Mouse (Mus musculus) c-Kit-positive CD71-negative TER-119-negative erythroid progenitor cells, embryonic 14.5 days (primary cell): ENCODE results near the gene Tkfc.
"Not testable (repeated sequence)": the region's sequence is repeated elsewhere in the genome, so short reads cannot be mapped to it uniquely, and the experiment has no call there.

Source experiments
- DNase-seq: peaks from one replicate; pipeline ENCODE4 v3.0.0-alpha.2; 2013; ENCODE audit warnings: low read depth

Tkfc gene

DNA sequence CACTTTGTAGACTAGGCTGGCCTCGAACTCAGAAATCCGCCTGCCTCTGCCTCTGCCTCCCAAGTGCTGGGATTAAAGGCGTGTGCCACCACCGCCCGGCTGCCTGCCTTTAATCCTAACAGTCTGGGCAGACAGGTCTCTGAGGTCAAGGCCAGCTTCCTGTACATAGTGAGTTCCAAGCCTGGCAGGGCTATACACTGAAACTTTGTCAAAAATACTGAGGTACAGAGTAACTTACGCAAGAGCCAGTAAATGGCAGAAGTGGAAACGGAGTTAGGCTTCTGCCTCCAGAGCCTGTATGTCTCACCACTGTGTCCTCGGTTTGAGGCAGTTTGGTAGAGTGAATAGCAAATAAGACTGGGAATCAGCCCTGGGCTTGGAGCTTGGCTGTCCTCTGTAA is 18.2 kb downstream of the Tkfc start:
- DNase-seq, result no peak

DNA sequence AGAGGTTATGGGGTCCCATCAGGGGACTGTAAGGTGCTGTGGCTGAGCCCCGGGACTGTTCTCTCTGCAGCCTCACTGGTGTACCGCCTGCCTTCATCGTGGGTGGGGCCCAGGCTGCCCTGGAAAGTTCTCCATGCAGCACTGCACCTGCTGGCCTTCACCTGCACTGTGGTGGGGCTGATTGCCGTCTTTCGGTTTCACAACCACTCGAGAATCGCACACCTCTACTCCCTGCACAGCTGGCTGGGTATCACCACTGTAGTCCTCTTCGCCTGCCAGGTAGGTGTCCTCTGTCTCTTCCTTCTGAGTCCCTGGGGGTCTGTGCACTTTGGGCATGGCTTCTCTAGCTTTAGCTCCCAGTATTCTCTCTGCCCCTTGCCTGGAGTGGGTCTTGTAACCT is 20.3 kb downstream of the Tkfc start:
- DNase-seq, result no peak

DNA sequence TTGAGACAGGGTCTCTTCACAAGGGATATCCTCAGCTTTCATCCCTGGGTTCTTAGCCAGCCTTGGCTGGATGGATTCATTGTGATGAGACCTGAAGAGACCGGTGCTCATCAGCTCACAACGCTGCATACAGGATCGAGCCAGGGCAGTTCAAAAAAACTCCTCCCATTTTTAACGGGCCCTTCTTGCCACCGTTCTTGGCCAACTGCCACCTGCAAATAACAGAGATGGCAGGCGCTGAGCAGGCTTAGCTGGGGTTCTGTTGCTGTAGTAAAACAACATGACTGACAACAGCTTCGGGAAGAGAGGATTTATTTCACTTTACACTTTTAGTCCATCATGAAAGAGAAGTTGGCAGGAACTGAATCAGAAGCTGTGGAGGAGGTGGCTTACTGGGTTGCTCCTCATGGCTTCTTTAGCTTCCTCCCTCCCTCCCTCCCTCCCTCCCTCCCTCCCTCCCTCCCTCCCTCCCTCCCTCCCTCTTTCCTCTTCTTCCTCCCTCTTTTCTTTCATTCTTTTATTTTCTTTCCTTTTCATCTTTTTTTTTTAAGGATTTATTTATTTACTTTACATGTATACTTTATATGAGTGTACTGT is 21.8 kb downstream of the Tkfc start:
- no peak for DNase-seq

DNA sequence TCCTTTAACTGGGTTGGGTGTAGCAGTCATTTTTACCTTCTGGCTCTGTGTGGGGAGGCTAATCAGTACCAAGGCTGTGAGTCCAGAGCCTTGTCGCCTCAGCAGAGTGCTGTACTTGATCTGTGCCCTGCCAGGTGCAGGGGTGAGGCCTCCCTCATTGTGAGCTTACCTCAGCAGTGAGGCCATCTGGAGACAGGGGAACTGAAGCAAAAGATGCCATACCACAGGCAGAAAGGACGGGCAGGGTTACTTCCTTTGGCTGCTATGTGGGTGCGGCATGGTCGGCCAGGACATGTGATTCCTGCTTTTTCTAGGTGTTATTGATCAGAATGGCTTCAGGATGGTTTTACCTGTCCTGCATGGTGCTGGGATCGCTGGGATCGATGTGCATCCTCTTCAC is 23.5 kb downstream of the Tkfc start:
- DNase-seq, result no peak

DNA sequence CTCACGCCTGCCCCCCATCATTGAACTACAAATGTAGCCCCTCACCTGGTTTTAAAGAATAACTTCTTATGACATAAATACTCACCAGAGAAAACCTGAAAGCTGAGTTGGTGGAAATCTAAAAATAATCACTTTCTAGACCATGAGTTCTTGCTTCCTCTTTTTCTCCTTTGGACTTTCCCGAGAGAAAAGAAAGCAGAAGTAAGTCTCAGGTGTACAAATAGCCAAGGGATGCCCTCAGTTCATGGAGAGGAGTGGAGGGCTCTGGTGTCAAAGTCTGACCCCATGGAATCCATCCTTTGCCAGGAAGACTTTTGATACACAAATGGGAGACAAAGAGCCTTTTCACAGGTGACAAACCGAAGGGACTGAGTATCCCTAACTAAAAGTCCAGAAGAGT is 24.7 kb downstream of the Tkfc start:
- no peak for DNase-seq

DNA sequence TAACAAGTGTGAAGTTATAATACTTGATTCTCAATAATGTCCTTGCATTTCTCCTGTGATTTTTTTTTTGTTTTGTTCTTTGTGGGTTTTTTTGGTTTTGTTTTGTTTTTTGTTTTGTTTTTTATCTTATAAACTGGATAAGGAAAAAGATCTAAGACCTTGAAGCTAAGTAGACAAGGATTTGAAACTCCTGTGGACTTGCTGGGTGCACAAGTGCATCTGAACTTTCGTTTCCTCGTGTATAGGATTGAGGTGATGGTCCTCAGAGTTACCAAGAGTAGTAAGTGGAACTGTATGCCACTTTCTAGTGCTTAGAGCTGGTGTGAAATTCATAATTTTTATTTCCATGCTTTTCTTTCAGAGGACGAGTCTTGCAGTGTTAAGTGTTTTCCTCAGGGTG is 25.4 kb downstream of the Tkfc start:
- no peak for DNase-seq

DNA sequence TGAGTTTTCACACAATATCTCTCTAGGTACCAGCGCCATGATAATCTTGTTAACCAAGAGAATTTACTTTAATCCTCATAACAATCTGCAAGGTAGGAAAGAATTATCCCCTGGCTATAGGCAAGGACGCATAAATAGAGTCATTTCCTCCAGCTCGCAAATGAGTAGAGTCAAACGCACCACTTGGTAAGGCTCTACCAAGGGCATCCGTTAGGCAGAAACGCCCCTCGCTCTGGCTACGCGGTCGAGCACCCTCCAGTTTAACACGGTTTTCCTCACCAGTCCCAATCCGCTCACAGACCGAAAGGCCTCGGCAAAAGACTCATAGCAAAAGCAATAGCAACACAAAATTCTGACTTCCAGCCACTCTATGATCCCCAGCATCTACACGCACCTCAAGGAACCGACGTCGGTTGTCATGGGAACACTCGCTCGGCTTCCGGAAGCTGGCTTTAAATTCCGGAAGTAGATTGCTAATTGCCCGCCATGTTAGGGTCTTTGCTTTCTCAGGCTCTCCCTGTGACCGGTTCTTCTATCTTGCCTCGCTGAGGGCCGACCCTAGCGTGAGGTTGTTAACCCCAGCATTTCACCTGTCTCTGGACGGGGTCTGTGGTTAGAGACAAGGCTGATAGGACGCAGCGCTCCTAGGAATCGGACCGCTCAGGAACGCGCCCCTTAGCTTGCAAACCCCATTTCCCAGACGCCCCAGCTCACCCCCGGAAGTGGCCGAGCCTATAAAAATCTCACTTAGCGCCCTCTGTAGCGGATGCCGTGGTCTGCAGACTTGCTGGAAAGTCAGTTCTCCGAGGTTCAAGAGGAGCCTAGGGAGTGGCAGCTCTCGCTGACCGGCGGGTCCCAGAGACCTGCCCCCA is 28.5 kb downstream of the Tkfc start, which contains the start of the genes Cyb561a3 and Tmem138:
TSS of gene Cyb561a3 (plus strand) at position 483 of the 872 bp plus-strand sequence.
TSS of gene Tmem138 (minus strand) at position 673 of the 872 bp plus-strand sequence.
- DNase-seq, result peak; percentile 95

DNA sequence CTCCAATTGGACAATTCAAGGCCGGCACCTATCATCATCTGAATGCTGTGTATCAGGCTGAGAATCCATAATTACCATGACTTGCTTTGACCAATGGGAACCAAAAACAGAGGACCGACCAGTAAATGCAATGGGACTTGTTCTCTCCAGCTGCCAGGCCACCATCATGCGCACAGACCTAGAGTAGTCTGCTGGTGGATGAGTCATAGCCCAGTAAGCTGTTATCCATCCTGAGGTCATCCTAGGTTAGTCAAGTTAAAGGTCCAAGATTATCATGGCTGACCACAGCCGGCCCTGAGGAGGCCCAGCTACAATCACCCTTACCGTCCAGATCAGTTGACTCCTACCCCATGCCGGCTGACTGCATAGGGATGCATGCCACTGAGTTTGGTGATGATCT is 35.8 kb downstream of the Tkfc start:
- DNase-seq, result no peak

DNA sequence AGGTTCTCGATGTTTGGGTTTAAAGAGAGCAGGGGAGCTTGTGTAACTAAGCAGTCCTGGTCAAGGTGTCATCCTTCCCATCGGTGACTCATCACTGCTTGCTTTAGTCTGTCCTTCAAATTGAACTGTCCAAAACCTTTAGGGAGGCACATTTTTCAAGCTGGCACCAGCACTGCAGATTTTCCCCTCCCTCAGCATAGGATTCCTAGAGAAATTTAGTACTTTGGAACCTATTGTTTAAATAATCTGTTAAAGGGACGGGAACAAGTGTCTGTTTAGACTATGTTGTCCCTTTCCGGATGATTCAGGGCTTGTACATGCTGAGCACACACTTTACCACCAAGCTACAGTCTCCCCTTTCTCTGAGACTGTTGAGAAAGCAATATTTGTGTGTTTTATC is 40.2 kb downstream of the Tkfc start:
- DNase-seq, result no peak

DNA sequence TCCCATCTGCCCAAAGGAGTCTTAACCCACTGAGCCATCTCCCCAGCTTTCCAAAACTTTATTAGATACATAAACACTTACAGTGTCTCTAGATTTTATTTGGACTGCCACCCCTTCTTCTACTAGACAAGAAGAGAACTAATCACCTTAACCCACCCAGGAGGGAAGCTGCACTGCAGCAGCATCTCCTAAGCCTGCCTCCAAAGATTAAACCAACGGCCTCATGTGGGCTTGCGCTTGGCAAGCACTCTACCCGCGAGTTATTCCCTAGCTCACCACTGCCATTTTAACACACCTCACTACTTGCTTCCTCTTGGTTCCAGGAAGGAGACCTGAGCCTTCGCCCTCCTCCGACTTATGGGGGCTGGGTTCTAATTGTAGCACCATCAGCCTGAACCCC is 41.2 kb downstream of the Tkfc start:
- no peak for DNase-seq

DNA sequence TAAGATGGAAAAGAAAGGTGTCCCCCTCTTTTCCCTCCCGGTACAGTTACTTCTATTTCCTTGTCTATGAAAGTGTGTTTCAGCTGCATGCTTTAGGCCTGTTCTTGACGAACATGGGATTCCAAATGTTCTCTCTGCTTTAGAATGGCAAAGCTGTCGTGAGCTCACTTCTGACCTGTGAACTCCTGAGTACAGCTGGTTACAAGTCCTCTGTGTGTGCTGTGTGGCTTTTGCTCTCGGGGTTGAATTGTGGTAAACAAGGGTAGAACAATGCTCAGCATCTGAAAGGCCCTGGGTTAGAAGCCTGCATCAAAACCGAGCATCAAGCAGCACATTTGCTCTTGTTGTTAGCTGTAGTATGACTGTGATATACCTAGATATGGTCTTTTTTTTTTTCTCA is 43.1 kb downstream of the Tkfc start:
- DNase-seq, result no peak

DNA sequence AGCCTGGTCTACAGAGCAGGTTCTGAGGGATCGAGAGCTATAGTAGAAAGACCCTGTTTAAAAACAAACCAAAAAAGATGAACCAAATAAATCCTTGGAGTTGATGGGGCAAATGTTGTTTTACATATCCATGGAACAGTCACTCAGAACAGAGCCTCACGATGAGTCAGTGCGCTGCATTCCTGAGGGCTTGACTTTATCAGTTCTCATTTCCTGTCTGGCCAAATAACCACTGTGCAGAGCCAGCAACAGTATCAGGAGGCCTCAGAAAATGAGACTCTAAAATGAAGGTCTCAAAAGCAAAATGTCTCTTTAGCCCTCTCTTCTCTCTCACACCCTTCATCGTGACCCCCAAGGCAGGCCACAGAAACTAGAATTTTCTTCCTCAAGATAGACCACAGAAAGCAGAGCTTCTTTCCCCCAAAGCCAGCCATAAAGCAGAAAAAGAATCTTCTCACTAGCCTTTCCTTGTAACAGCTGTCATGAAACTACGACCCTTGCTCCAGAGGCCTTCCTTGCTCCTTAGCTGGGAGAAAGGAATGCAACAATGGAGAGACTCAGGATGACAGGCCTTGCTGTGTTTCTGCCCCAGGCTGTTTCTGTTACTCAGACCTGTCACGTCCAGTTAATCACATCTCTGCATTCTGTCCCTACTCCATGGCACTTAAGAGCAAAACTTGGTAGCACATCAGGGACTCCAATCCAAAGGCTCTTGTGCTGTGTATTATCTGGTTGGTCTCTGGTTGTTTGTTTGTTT is 43.7 kb downstream of the Tkfc start:
- DNase-seq, result no peak

DNA sequence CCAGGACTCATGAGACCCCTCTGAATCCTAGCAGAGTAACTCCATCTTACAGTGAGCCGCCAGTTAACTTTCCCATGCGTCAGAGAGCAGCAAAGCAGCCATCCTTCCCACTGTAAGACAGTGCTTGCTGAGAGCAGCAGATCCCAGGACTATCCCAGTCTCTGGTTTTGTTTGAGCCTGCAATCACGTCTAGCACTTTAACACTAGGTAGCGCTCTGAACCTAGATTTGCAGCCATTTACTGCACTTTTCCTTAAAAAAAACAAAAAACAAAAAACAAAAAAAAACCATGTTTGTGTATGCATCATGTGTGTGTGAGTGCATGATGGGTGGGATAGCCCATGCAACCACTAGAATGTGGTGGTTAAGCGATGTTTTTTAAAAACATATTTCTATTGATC is 45.3 kb downstream of the Tkfc start:
- DNase-seq, result no peak

DNA sequence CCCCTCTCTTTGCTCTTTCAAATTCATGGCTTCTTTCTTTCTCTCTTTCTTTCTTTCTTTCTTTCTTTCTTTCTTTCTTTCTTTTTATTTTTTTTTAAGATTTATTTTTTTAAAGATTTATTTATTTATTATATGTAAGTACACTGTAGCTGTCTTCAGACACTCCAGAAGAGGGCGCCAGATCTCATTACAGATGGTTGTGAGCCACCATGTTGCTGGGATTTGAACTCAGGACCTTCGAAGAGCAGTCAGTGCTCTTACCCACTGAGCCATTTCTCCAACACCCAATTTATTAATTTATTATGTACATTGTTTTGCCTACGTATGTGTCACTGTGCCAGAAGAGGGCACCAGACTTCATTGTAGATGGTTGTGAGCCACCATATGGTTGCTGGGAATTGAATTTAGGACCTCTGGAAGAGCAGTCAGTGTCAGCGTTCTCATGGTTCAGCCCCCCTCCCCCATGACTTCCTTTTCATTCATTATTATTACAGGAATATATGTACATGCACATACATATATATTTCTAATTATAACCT is 47.5 kb downstream of the Tkfc start:
- DNase-seq, result not testable (repeated sequence)

DNA sequence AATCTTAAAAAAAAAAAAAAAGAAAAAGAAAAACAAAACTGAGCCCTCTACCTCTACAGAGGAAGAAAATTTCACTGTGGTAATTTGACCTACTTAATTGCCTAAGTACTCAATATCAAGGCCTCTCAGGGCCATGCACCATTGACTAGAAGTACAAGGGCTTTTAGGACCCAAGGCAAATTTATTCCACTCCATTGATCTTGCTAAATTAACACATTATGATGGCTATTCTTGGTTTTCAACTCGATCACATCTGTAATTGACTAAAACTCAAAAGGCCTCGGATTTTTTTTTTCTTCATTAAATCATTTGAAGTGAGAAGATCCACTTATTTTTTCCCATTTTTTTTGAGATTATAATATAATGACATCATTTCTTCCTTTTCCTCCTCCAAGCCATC is 48.0 kb downstream of the Tkfc start:
- no peak for DNase-seq

DNA sequence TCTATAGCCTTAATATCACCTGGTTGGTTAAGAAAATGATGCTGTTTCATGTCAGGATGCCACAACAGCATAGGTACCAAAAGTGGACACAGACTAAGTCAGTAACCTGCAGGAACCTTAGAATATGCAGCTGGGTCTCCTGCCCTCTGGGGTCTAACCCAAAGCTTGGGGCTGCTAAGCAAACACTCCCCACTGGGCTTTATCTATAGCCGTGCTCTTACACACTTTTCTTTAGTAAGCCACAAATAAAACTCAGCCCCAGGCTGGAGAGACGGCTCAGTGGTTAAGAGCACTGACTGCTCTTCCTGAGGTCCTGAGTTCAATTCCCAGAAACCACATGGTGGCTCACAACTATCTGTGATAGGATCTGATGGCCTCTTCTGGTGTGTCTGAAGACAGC is 48.5 kb downstream of the Tkfc start:
- no peak for DNase-seq

DNA sequence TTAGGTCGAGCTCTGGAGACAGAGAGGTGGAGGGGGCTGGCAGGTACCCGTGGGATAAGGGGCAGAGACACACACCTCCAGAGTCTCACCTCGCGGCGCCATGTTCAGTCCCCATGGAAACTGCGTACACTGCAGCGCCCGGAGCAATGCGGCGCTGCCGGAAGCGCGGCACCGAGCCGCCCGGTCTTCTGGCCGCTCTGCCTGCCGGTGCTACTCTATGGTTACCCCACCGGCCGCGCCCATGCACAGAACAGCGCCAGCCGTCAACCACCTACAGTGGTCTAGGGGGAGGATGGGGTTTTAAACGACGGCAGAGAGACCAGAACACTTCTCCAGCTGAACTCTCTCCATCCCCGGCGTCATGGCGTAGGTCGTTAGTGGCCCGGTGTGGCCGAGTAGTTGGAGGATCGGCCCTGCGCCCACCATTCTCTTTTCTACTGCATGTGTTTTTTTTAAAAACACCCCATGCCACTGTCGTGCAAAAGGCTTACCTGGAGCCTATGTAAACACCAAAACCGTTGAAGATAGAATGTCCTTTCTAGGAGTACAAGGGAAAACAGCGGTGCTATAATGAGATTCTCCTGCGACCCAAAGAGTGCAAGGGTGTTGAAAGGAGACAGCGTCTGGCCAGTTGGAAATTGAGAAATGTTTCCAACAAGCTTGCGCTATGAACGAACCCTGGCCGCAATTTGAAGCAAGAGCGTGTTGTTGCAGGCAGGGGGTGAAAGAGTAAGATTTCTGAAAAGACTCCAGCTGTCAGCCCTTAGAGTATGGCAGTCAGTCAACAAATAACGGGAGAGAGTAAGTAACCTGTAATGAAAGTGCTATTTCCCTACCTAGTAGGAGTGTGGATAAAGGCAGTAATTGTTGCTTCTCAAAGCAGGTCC is 49.6 kb downstream of the Tkfc start, which contains the start of gene Tmem216:
TSS of gene Tmem216 (minus strand) at position 615 of the 887 bp plus-strand sequence.
- peak; percentile 68 for DNase-seq

DNA sequence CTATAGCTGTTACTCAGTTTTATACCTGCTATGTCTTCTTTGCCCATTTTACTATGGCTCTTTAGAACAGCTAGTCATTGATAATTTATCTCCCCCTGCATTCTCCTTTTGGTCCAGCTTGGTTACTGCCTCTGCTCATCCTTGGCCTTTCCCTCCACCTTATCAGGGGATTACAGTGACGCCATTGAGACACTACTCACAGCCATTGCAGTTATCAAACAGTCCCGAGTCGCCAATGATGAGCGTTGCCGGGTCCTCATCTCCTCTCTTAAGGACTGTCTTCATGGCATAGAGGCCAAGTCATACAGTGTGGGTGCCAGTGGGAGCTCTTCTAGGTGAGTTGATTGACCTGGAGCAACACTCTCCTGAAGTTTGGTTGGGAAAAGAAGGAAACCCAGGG is 66.0 kb downstream of the Tkfc start:
- DNase-seq, result no peak
